Mouse (Mus musculus): ENCODE measurements around the gene Ncoa5.

Gene Ncoa5

DNA sequence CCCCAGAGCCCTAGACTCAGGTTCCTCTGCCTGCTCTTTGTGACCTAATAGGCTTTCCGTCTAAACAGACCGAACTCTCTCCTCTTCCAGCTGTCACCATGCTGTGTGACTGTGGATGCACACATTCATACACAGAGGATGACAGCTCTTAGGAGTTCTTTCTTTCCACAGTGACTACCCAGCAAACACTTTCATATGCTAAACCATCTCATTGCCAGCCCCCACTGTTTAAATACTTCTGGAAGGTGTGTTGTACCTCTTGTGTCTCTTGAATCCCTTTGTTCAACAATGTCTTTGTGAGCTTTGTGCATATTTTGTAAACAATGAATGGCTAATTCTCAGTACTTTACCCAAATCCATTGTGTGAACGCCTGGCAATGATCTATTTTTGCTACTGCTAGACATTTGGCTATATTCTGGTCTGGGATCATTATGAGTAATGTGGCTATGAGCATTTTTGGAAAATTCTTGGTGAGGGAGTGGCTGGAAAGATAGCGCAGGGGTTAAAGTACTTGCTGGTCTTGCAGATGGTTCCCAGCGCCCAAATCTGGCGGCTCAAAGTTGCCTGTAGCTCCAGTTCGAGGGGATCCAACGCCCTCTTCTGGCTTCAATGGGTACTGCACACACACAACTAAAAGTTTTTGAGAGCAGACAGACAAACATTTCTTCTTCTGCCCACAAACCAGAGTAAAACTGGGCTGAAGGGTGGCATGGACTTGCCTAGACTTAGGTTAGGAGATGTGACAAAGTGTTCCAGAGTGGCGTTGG lies 76.9 kb downstream of the Ncoa5 start:
- DNase-seq (ENCODE audit: low read depth, low spot score) = no peak

DNA sequence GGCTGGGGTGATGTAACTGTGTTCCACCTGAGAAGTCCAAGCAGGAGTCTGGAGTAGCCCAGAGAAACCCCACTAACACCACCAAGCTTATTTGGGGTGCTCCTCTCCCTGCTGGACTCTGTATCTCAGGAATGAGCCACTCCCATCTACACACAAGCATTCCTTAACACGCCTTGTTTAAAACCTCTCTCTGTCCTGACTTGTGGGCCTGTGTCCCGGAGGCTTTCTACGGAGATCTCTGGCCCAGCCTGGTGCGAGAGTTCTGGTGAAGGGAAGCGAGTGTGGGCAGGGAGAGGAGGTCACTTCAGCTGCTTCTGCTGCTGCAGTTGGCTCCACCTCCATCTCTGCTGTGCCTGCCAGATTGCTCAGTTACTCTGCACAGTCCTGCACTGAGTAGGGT lies 78.5 kb downstream of the Ncoa5 start:
- DNase-seq (ENCODE audit: low read depth, low spot score) = no peak

DNA sequence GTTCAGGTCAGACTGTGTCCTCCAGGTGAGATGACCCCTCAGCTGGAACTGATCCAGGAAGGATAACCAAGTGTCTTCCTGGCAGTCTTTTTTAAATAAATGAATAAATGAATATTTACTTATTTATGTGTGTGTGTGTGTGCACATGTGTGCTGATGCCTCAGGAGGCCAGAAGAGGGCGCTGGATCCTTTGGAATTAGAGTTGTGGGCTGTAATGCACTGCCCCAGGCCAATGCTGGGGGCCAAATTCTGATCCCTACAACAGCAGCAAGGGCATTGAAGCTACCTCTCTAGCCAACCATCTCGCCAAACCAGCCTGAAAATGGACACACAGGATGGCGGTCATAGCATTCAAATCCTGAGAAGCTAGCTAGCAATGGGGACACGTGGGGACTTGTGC lies 78.9 kb downstream of the Ncoa5 start:
- DNase-seq (ENCODE audit: low read depth, low spot score) = no peak

DNA sequence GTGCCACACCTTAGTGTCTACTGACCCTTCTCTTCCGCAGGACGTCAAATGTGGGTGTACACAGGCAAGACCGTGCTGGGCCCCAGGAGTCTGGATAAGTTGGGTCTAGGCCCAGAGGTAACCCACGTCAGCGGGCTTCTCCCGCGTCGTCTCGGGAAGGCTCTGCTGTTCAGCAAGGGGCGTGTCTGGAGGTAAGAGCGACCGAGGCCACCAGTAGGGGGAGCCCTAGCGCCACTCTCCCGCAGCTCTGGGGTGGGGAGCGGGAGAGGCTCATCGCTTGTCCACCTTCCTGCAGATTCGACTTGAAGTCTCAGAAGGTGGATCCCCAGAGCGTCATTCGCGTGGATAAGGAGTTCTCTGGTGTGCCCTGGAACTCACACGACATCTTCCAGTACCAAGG lies 81.4 kb downstream of the Ncoa5 start:
- DNase-seq (ENCODE audit: low read depth, low spot score) = peak; percentile 36

DNA sequence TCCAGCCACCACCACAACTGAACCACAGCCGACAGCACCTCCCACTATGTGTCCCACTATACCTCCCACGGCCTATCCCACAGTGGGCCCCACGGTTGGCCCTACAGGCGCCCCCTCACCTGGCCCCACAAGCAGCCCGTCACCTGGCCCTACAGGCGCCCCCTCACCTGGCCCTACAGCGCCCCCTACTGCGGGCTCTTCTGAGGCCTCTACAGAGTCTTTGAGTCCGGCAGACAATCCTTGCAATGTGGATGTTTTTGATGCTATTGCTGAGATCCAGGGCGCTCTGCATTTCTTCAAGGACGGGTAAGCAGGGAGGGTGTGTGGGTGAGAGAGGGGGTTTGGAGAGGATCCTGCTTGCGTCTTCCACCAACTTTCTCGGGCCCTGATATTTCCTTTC lies 82.2 kb downstream of the Ncoa5 start:
- no peak for DNase-seq (ENCODE audit: low read depth, low spot score)

DNA sequence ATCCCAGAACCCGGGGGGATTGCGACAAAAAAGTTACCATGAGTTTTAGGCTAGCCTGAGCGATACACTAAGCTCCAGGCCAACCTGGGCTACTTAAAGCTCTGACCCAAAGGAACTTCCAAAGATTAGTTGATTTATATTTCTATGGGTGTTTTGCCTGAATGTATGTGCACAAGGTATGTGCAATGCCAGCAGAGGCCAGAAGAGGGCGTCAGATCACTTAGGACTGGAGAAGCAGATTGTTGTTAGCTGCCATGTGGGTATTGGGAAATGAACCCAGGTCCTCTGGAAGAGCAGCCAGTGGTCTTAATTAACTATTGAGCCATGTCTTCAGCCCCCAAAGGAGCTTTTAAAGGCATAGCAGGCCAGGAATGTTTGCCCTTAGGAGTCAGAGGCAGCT lies 82.9 kb downstream of the Ncoa5 start:
- DNase-seq (ENCODE audit: low read depth, low spot score) = no peak

DNA sequence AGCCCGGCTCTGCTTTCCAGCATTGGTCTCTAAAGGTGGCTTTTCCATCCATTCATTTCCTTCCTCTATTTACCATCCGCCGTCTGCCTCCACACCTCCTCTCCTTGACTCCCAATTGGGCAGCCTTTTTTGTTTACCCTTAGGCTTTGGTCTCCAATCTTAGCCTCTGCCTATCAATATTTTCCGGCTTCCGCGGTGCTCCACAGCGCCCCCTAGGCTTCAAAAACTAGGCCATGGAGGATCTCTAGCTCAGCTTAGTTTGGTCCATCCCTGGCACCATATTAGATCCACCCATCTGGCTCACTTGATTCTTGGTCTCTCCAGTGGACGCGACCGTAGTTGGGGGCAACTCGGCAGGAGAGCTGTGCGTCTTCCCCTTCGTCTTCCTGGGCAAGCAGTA lies 84.2 kb downstream of the Ncoa5 start:
- DNase-seq (ENCODE audit: low read depth, low spot score) = no peak
